Mouse (Mus musculus) small intestine, adult 2 months (tissue): ENCODE measurements around the gene Gspt1. TPM values are rescaled to one million over a fixed set of nuclear protein-coding genes. Genes with fewer than 3 reads are reported as not detected.

Source experiments
- H3K27ac ChIP-seq: fragments of 200-500 bp; 2 replicates; pipeline ENCODE4 v1.5.1; 2012; ENCODE audit warnings: low read depth, low read length, control low read depth, inconsistent platforms; ENCODE audit not compliant: insufficient read depth
- H3K27me3 ChIP-seq: fragments of 200-500 bp; 2 replicates; pipeline ENCODE4 v1.6.1; 2012; ENCODE audit warnings: mild to moderate bottlenecking, moderate library complexity, low read length, inconsistent platforms; ENCODE audit not compliant: control insufficient read depth, insufficient read depth
- H3K36me3 ChIP-seq: fragments of 200-500 bp; 2 replicates; pipeline ENCODE4 v1.6.1; 2012; ENCODE audit warnings: mild to moderate bottlenecking, low read length, control low read depth, inconsistent platforms; ENCODE audit not compliant: control insufficient read depth, insufficient read depth
- H3K4me1 ChIP-seq: fragments of 200-500 bp; 2 replicates; pipeline ENCODE4 v1.6.1; 2012; ENCODE audit warnings: low read length, inconsistent platforms, mixed read lengths; ENCODE audit not compliant: control insufficient read depth, insufficient read depth, insufficient read length
- H3K4me3 ChIP-seq: fragments of 200-500 bp; 2 replicates; pipeline ENCODE4 v1.5.1; 2012; ENCODE audit warnings: low read depth, mild to moderate bottlenecking, control low read depth, inconsistent platforms, low read length, moderate library complexity
- CTCF ChIP-seq: fragments of 200-500 bp; IDR thresholded peaks from 2 replicates; pipeline ENCODE4 v1.5.1; 2012; ENCODE audit warnings: low read depth, mild to moderate bottlenecking, control low read depth, inconsistent platforms, low read length, moderate library complexity, mixed read lengths; ENCODE audit not compliant: insufficient replicate concordance, insufficient read length; ENCODE audit errors: extremely low read depth
- POLR2A ChIP-seq: fragments of 200-500 bp; IDR thresholded peaks from 2 replicates; pipeline ENCODE4 v1.6.1; 2012; ENCODE audit warnings: low read depth, mild to moderate bottlenecking, control low read depth, inconsistent platforms, low read length, moderate library complexity
- WGBS: fragments of 180-500 bp; shearing (Covaris S2); methylation state at CpG from one replicate; pipeline ENCODE4 v1.1.7; 2018; 5-methylcytosine and 5-hydroxymethylcytosine counted together
- polyA plus RNA-seq: library from polyadenylated mRNA; depleted of rRNA; stranded (reverse); fragments of >200 nt; gene quantifications from 2 replicates; pipeline ENCODE4 v1.2.3, GENCODE M21; 2012

Gspt1 gene
- polyA plus RNA-seq, 1 experiment = 36.0 TPM

DNA sequence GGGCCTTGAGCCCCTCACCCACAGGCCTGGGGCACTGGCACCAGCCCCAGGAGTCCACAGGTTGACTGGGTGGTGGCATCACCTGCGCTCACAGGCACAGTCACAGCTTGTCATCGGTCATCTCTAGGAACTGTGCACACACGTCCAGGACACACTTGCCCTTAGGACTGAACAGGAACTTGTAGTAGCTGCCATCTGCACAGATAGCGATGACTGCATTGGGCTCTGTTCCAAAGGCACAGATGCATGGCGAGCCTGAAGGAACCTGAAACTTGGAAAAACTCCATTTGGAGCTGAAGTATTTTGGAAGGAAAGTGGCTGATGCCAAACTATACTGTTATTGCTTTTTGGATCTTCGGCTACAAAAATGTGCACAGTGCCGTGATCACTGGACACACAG, 64.0 kb downstream of the Gspt1 start:
- TF ChIP-seq POLR2A (no peak), CTCF (no peak)
- Histone ChIP-seq H3K4me3 (no peak overlapping the region), H3K27me3 (no peaks in the 10 kb centered on the region), H3K4me1 (no peaks in the 10 kb centered on the region), H3K36me3 (peaks cover 26% of the 10 kb centered on the region), H3K27ac (no peak overlapping the region)
- 44% methylated on average over 7 of the region's 7 CpGs for WGBS

- Histone ChIP-seq H3K4me3 (no peak overlapping the region), H3K27ac (no peak overlapping the region), H3K36me3 (no peaks in the 10 kb centered on the region), H3K27me3 (no peaks in the 10 kb centered on the region), H3K4me1 (peaks cover 16% of the 10 kb centered on the region)
- 50% methylated on average over 2 of the region's 2 CpGs for WGBS
- TF ChIP-seq POLR2A = no peak
- no peak for TF ChIP-seq CTCF
Observed at GRCm38 (mm10) chr16:11177404-11177803, 76.7 kb downstream of the Gspt1 start.

- Histone ChIP-seq H3K27me3 (no peaks in the 10 kb centered on the region), H3K4me3 (peak overlapping the region; percentile 96), H3K36me3 (no peaks in the 10 kb centered on the region), H3K27ac (peak overlapping the region; percentile 86), H3K4me1 (peaks cover 20% of the 10 kb centered on the region)
- TF ChIP-seq POLR2A = no peak
- no peak for TF ChIP-seq CTCF
- 3% methylated on average over 4 of the region's 4 CpGs for WGBS
Observed at GRCm38 (mm10) chr16:11176884-11177244, 77.3 kb downstream of the Gspt1 start.

DNA sequence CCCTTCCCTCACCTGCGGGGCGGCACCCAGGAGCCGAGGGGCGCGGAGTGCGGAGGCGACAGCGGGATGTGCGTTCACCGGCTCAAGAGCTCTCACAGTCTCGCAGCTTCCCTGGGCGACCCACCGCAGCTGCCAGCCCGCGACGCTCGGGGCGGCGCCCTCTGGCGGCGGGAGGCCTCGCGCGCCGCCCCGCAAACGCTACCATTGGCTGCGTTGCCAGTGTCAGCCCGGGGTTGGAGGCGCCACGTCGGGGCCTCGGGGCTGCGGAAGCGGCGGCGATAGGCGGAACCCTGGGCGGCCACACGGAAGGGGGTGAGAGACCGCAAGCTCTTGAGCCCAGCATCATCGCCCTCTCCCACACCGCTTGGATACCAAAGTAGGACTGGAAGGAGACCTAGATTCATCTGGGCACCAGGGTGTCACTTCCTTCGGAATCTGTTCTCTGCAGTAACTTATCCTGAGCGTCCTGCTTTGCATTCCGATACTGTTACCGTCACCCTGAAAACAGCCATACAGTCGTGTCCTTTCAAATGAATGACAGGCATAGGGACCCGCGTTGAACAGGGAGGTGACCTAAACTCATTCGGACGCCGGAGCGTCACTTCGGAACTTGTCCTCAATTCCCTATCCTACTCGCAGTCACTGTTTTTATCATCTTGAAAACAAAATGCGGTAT, 77.8 kb downstream of the Gspt1 start, which contains the start of gene Zc3h7a:
Gene Zc3h7a (minus strand): TSS at position 186 of the 676 bp plus-strand sequence.
- peak within 1 kb of the TSS; percentile 96 for H3K4me3 ChIP-seq
- TF ChIP-seq POLR2A (peak; percentile 94), CTCF (peak; percentile 84)
- WGBS = 1% methylated on average over 54 of the region's 57 CpGs

GRCm38 (mm10) chr16:11175489-11176207, 78.5 kb downstream of the Gspt1 start:
- Histone ChIP-seq H3K27me3 (no peaks in the 10 kb centered on the region), H3K4me3 (peak overlapping the region; percentile 96), H3K27ac (peak overlapping the region; percentile 95), H3K4me1 (peaks cover 23% of the 10 kb centered on the region), H3K36me3 (no peaks in the 10 kb centered on the region)
- no peak for TF ChIP-seq CTCF
- TF ChIP-seq POLR2A = peak; percentile 9; the same call in 1 of the 2 replicates
- whole genome bisulfite sequencing = under 1% methylated on average over 72 of the region's 72 CpGs

More for the DNA sequence above, 77.8 kb downstream of the Gspt1 start, which contains the start of gene Zc3h7a:
- Histone ChIP-seq H3K4me1 (peaks cover 20% of the 10 kb centered on the region), H3K36me3 (no peaks in the 10 kb centered on the region), H3K27me3 (no peaks in the 10 kb centered on the region), H3K27ac (peak within 1 kb of the TSS; percentile 95)

- 1% methylated on average over 9 of the region's 9 CpGs for WGBS
- TF ChIP-seq POLR2A (no peak), CTCF (no peak)
- Histone ChIP-seq H3K27me3 (no peaks in the 10 kb centered on the region), H3K4me1 (peaks cover 23% of the 10 kb centered on the region), H3K36me3 (no peaks in the 10 kb centered on the region), H3K27ac (peak overlapping the region; percentile 95), H3K4me3 (peak overlapping the region; percentile 96)
Observed at GRCm38 (mm10) chr16:11175100-11175488, 79.0 kb downstream of the Gspt1 start.

- Histone ChIP-seq H3K4me3 (peak overlapping the region; percentile 96), H3K27ac (peak overlapping the region; percentile 95), H3K4me1 (peaks cover 23% of the 10 kb centered on the region), H3K27me3 (no peaks in the 10 kb centered on the region), H3K36me3 (no peaks in the 10 kb centered on the region)
- 2% methylated on average over 10 of the region's 10 CpGs for WGBS
- TF ChIP-seq CTCF = no peak
- no peak for TF ChIP-seq POLR2A
Observed at GRCm38 (mm10) chr16:11174671-11175081, 79.4 kb downstream of the Gspt1 start.
